8 mouse cellular contexts compared by ENCODE assay signal in the genomic region with DNA sequence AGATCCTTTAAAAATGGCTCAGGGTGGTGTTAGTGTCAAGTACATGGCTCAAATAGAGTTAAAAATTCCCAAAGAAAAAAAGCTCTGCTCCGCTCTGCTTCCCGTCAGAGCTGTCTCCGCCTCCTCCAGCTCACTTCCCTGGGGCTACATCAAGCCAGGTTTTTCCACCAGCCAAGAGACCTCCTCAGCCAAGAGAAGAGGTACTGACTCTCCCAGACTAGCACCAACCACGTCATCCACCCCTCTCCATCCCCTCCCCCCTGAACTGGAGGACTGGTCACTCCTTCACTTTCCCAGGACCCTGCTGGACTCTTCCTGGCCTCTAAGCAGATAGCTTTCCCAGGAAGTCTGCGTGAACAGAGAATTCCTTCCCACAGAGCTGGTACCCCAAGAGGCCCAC. TPM values are rescaled to one million over a fixed set of nuclear protein-coding genes. Genes with fewer than 3 reads are reported as not detected.
DNase-seq lines count a peak whose midpoint lies in the region; ATAC-seq and TF ChIP-seq lines count a peak whose summit lies in the region.

No protein-coding gene starts in this region.

- H3K4me2 ChIP-seq in liver, embryonic 14.5 days (ENCODE audit: low read depth) = peak overlapping the region; percentile 94
- H3K4me2 ChIP-seq in neural tube, embryonic 14.5 days (ENCODE audit: low read depth, low read length) = peak overlapping the region; percentile 84

- WGBS in spleen, adult 2 months = 93% methylated on average over 5 of the region's 5 CpGs
- 60% methylated on average over 5 of the region's 5 CpGs for WGBS in liver, embryonic 14.5 days (ENCODE audit: insufficient replicate concordance)
- WGBS in neural tube, embryonic 14.5 days = 4% methylated on average over 5 of the region's 5 CpGs

- H3K4me1 ChIP-seq in spleen, adult 2 months (ENCODE audit: control insufficient read depth, insufficient read depth, insufficient read length) = peaks cover 4% of the 10 kb centered on the region; the same call in 1 of the 2 replicates
- peaks cover 22% of the 10 kb centered on the region in 2 experiments for H3K4me1 ChIP-seq in liver, embryonic 14.5 days (replicated peaks; ENCODE audit: control insufficient read depth in 2 of 2, insufficient read depth in 2 of 2, low read length in 1 of 2)
- peaks cover 16% of the 10 kb centered on the region for H3K4me1 ChIP-seq in neural tube, embryonic 14.5 days (ENCODE audit: control insufficient read depth, insufficient read depth, low read length)

- H3K4me3 ChIP-seq in spleen, adult 2 months (ENCODE audit: extremely low read depth, insufficient read depth, insufficient read length) = no peak overlapping the region
- H3K4me3 ChIP-seq in liver, embryonic 14.5 days (ENCODE audit: insufficient read depth in 1 of 2, low read depth in 2 of 2, low read length in 2 of 2) = peak overlapping the region in 1 of 2 experiments; percentile 89; a peak in 2 of 4 replicates
- H3K4me3 ChIP-seq in neural tube, embryonic 14.5 days (ENCODE audit: low read depth, low read length) = peak overlapping the region; percentile 97

- H3K9ac ChIP-seq in liver, embryonic 14.5 days (replicated peaks) = peak overlapping the region; percentile 97
- peak overlapping the region; percentile 95; the same call in 1 of the 2 replicates for H3K9ac ChIP-seq in neural tube, embryonic 14.5 days (replicated peaks; ENCODE audit: low read depth, low read length)

- H3K36me3 ChIP-seq in spleen, adult 2 months (ENCODE audit: control insufficient read depth, insufficient read depth, low read length) = peaks cover 17% of the 10 kb centered on the region
- peaks cover 41% of the 10 kb centered on the region for H3K36me3 ChIP-seq in liver, embryonic 14.5 days (replicated peaks; ENCODE audit: control insufficient read depth, insufficient read depth, low read depth)
- H3K36me3 ChIP-seq in neural tube, embryonic 14.5 days (ENCODE audit: control insufficient read depth, insufficient read depth, low read length) = peaks cover 29% of the 10 kb centered on the region

- DNase-seq in spleen, adult 2 months (ENCODE audit: low read depth in 1 of 2, low spot score in 2 of 2) = no peak
- no peak for DNase-seq in spleen, adult 18-20 months
- DNase-seq in embryo, embryonic 9.5 days (ENCODE audit: extremely low spot score) = peak; percentile 73
- peak; percentile 76 to 89 for DNase-seq in heart, adult 18-20 months
- peak; percentile 78 for DNase-seq in kidney, adult 11 months
- DNase-seq in liver, embryonic 14.5 days (ENCODE audit: low read depth in 3 of 3, low spot score in 3 of 3) = no peak
- no peak for DNase-seq in T-cell, adult 2 months (ENCODE audit: low spot score)

- no peak for TF ChIP-seq EP300 in liver, embryonic 14.5 days (IDR thresholded peaks at IDR 0.05; ENCODE audit: low read depth)

- no peak for ATAC-seq in liver, embryonic 14.5 days (ENCODE audit: insufficient read depth)
- peak; percentile 52; the same call in 1 of the 2 replicates for ATAC-seq in neural tube, embryonic 14.5 days (ENCODE audit: low read depth)

- H3K9me3 ChIP-seq in liver, embryonic 14.5 days (ENCODE audit: control insufficient read depth, low read length) = no peaks in the 10 kb centered on the region
- no peaks in the 10 kb centered on the region for H3K9me3 ChIP-seq in neural tube, embryonic 14.5 days (ENCODE audit: control insufficient read depth, low read length)

- no peaks in the 10 kb centered on the region for H3K27me3 ChIP-seq in spleen, adult 2 months (ENCODE audit: control insufficient read depth, insufficient read depth, low read length)
- no peaks in the 10 kb centered on the region for H3K27me3 ChIP-seq in liver, embryonic 14.5 days (ENCODE audit: control insufficient read depth, insufficient read depth, low read length)
- H3K27me3 ChIP-seq in neural tube, embryonic 14.5 days (ENCODE audit: control insufficient read depth, insufficient read depth, low read length) = no peaks in the 10 kb centered on the region

- TF ChIP-seq POLR2A in spleen, adult 2 months (IDR thresholded peaks at IDR 0.05; ENCODE audit: low read depth, low read length) = no peak

- TF ChIP-seq CTCF in spleen, adult 2 months (IDR thresholded peaks at IDR 0.05; ENCODE audit: extremely low read depth, insufficient read depth, insufficient read length, insufficient replicate concordance) = no peak
- no peak for TF ChIP-seq CTCF in liver, embryonic 14.5 days (IDR thresholded peaks at IDR 0.05; ENCODE audit: low read depth)

- H3K27ac ChIP-seq in spleen, adult 2 months (ENCODE audit: insufficient read depth, low read length) = peak overlapping the region; percentile 38; the same call in 1 of the 2 replicates
- peak overlapping the region; percentile 82 for H3K27ac ChIP-seq in liver, embryonic 14.5 days
- H3K27ac ChIP-seq in neural tube, embryonic 14.5 days (ENCODE audit: low read depth, low read length) = peak overlapping the region; percentile 86

RNA-seq across cellular contexts. Expression of a gene that starts 0.9 kb away (rescaled TPM):
- 67.9 and 83.7 TPM in 2 replicates for polyA plus RNA-seq in spleen, adult 2 months (2012; rRNA removed)
- 10 to 100 TPM; 18.1 to 21.2 TPM for total RNA-seq in heart, adult 18-20 months (2021)
- 35.9 and 38.6 TPM in 2 replicates for polyA plus RNA-seq in liver, embryonic 14.5 days (2012; rRNA removed)
- 11.2 and 15.0 TPM in 2 replicates for polyA plus RNA-seq in liver, embryonic 14.5 days (2014; fragmentation: Nextera tagmentation; extraction: Ambion mirVana)
- polyA plus RNA-seq in neural tube, embryonic 14.5 days (2014; fragmentation: Nextera tagmentation; extraction: Ambion mirVana) = 224 and 231 TPM in 2 replicates

RNA-seq across cellular contexts. Expression of a gene that starts 6.5 kb away (rescaled TPM):
- polyA plus RNA-seq in spleen, adult 2 months (2012; rRNA removed) = 8.5 and 9.2 TPM in 2 replicates
- total RNA-seq in heart, adult 18-20 months (2021) = 10 to 100 TPM in 1 of 2 experiments, 1 to 10 TPM in 1; 8.9 to 10.1 TPM
- polyA plus RNA-seq in liver, embryonic 14.5 days (2012; rRNA removed) = 6.9 and 7.7 TPM in 2 replicates
- 3.4 and 4.8 TPM in 2 replicates for polyA plus RNA-seq in liver, embryonic 14.5 days (2014; fragmentation: Nextera tagmentation; extraction: Ambion mirVana)
- polyA plus RNA-seq in neural tube, embryonic 14.5 days (2014; fragmentation: Nextera tagmentation; extraction: Ambion mirVana) = 24.2 and 31.0 TPM in 2 replicates

RNA-seq across cellular contexts. Expression of a gene that starts 15.0 kb away (rescaled TPM):
- polyA plus RNA-seq in spleen, adult 2 months (2012; rRNA removed) = 22.2 and 24.3 TPM in 2 replicates
- 10 to 100 TPM; 30.3 to 30.8 TPM for total RNA-seq in heart, adult 18-20 months (2021)
- polyA plus RNA-seq in liver, embryonic 14.5 days (2012; rRNA removed) = 28.2 and 31.2 TPM in 2 replicates
- polyA plus RNA-seq in liver, embryonic 14.5 days (2014; fragmentation: Nextera tagmentation; extraction: Ambion mirVana) = 25.7 and 31.1 TPM in 2 replicates
- polyA plus RNA-seq in neural tube, embryonic 14.5 days (2014; fragmentation: Nextera tagmentation; extraction: Ambion mirVana) = 15.5 and 18.1 TPM in 2 replicates

RNA-seq across cellular contexts. Expression of a gene that starts 15.9 kb away (rescaled TPM):
- 0.94 and 1.1 TPM in 2 replicates for polyA plus RNA-seq in spleen, adult 2 months (2012; rRNA removed)
- total RNA-seq in heart, adult 18-20 months (2021) = 1 to 10 TPM; 8.0 to 9.2 TPM
- 1.5 and 1.7 TPM in 2 replicates for polyA plus RNA-seq in liver, embryonic 14.5 days (2012; rRNA removed)
- polyA plus RNA-seq in liver, embryonic 14.5 days (2014; fragmentation: Nextera tagmentation; extraction: Ambion mirVana) = 0.75 and 1.3 TPM in 2 replicates
- polyA plus RNA-seq in neural tube, embryonic 14.5 days (2014; fragmentation: Nextera tagmentation; extraction: Ambion mirVana) = 0.80 and 1.3 TPM in 2 replicates

RNA-seq across cellular contexts. Expression of a gene that starts 31.4 kb away (rescaled TPM):
- 284 and 346 TPM in 2 replicates for polyA plus RNA-seq in spleen, adult 2 months (2012; rRNA removed)
- total RNA-seq in heart, adult 18-20 months (2021) = 1 to 10 TPM; 1.8 to 7.9 TPM
- 9.9 and 10.4 TPM in 2 replicates for polyA plus RNA-seq in liver, embryonic 14.5 days (2012; rRNA removed)
- polyA plus RNA-seq in liver, embryonic 14.5 days (2014; fragmentation: Nextera tagmentation; extraction: Ambion mirVana) = 14.6 and 17.1 TPM in 2 replicates
- 79.3 and 93.4 TPM in 2 replicates for polyA plus RNA-seq in neural tube, embryonic 14.5 days (2014; fragmentation: Nextera tagmentation; extraction: Ambion mirVana)

Comparison
In these comparisons a context has a peak if more than half of its experiments do, and no peak if none do; other contexts are left out.
1. DNase-seq: peak in embryo, embryonic 9.5 days (single experiment), heart, adult 18-20 months (2 of 2) and kidney, adult 11 months (single experiment); none in spleen, adult 2 months (0 of 2), spleen, adult 18-20 months (0 of 2), liver, embryonic 14.5 days (0 of 3) and T-cell, adult 2 months (single experiment).
2. Peak in every context shown above with its lines, with median percentiles within 50 percentile points of each other: H3K27ac ChIP-seq.